Mouse (Mus musculus): Measurements from ENCODE around the gene Tle2.

DNA sequence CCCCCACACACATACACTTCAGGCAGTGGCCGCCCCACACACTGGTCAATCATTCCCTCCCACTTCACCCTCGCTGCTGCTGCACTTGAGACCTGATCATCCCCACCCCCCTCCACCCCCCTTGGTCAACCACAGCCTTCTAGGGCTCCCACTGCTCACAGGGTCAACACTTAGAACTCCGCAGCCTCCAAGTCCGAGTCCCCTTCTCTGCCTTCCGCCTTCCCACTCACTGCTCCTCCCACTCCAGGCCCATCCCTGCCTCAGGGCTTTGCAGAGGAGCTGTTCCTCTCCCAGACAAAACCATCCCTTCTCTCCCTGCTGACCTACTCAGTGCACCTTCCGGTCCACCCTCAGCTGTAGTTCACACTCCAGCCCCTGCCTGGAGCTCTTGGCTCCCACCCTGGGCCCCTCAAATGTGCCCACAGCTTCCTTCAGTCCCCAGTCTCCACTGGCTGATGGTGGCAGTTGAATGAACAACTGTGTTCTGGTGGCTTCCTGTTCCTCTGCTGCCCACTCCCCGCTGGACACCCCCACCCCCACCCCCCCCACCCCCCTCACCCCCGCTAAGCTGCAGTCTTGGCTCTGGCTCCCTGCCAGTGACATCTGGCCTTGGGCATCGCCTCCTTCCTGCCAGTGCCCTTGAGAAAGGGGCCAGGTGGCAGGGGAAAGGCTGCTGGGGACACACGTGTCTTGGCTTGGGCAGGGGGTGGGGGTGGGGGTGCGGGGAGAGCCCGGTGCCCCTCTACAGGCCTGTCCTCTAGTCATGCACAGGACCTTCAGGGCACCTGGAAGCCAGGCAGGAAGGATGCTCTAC lies 23.0 kb downstream of the Tle2 start:
- no peak for TF ChIP-seq GATA1 (IDR thresholded peaks at IDR 0.05; ENCODE audit: borderline replicate concordance, low read length)
- no peak for TF ChIP-seq FLI1 (IDR thresholded peaks at IDR 0.05; ENCODE audit: low read length)
